Mouse (Mus musculus): Measurements from ENCODE around the gene Gcm1.

DNA sequence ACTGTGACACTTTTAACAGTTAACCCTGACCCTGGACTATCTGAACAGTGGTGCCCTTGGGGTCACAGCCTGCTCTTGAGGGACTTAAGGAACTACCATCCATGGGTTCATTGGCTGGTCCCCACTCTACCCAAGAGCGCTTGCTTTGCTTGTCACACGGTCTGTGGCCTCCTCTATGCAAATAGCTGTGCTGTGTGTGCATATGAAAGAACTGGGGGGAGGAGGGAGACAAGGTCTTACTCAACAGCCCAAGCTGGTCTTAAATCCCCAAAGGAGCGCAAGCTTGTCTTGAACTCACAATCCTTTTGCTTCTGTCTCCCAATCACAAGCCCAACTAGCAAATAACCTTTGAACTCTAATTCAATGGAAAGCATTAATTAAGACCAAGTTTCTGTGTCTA is 2.6 kb downstream of the Gcm1 start:
- TF ChIP-seq POLR2A (IDR thresholded peaks at IDR 0.05; ENCODE audit: low read depth, low read length), result no peak
- no peak for TF ChIP-seq CTCF (conservative IDR thresholded peaks at IDR 0.05; ENCODE audit: insufficient read depth, insufficient read length, low read depth, low read length)
